Mouse (Mus musculus) adrenal gland, postnatal 14 days (tissue): ENCODE data around the gene Sim1. TPM values are rescaled to one million over a fixed set of nuclear protein-coding genes. Genes with fewer than 3 reads are reported as not detected.

ENCODE experiments used
- DNase-seq: peaks from one replicate; pipeline ENCODE4 v3.0.0; 2021; ENCODE audit warnings: mixed read lengths
- total RNA-seq: library from RNA; stranded (reverse); gene quantifications from 2 replicates; pipeline ENCODE4 v1.2.3, GENCODE M21; 2021

The Sim1 gene
- total RNA-seq, 1 experiment from 2014 or later: not detected

DNA sequence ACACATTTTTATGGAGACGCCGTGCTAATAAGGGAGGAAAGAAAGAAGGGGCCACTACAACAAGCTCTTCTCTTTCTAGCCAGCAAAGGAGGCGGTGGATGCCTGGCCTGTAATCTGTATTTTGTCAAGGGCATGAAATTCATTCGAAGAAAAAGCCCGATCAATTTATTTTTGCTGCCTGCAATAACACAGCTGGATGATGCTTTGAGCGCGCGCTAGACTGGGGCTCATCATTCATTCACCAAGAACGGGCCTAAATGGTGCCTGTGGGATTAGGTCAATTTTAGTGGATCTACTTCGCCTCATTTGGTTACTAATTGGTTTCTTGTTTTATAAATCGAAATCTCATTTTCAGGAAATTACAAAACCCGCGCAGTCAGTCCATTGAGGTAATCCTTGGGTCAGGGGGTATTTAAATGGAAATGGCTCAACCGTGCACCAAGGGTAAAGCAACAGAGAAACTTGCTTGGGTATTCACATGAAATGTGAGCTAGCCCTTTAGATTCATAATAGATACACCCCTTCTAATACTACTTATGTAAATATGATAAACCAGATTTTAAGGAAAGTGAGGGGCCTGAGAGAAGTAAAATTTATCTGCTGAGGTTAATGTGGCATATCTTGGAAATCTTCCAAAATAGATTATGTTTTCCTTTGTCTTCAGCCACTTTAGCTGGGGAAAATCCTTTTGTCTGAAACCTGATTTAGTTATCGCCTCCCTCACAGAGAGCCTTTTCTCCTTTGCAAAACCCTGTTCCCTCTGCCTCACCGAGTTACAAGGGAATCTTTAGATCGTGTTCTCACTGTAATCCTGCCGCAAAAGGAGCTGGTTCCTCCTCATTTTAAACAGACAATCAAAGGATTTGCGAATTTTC lies 7.3 kb downstream of the Sim1 start:
- no peak for DNase-seq

GRCm38 (mm10) chr10:50902741-50903715 lies 8.5 kb downstream of the Sim1 start:
- DNase-seq: no peak

DNA sequence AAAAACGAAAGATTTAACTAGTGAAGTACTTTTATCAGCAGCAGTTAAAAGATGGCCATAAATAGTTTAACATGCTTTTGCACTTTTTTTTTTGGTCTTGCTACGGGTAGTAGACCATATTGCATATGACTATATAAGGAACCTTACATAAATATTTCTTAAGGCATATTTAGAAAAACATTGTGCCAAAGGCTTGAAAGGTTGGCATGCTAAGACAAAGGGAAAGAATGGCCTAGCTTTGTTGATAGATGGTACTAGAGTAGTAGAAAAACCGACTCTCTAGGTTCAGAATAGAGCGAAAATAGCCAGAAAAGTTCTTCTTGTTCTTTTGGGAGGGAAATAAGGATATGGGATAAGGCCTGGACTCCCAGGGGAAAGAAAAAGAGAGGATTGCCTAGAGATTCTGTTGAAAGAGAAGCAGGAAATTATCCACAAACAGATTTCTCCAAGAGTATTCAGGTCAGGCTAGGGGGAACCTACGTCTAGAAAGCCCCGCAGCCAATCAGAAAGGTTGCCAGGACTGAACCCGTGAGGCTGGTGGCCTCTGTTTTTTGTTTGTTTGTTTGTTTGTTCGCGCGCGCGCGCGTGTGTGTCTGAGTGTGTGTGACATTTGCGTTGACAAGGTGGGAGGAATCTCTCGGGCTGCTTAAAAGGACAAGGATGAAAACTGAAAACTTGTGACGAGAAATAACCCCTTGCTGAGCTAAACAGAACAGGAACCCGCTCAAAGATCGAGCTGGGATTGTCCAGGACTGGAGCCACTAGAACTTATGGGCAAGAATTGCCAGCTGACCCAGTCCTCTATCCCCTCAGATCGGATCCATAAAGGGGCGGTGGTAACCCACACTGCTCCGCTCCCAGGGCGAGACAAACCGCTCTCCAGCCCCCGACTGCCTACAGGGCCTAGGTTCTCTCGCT lies 9.6 kb downstream of the Sim1 start:
- DNase-seq: no peak

GRCm38 (mm10) chr10:50904764-50905701 lies 10.5 kb downstream of the Sim1 start:
- DNase-seq: no peak

GRCm38 (mm10) chr10:50910400-50910799 lies 15.8 kb downstream of the Sim1 start:
- no peak for DNase-seq

DNA sequence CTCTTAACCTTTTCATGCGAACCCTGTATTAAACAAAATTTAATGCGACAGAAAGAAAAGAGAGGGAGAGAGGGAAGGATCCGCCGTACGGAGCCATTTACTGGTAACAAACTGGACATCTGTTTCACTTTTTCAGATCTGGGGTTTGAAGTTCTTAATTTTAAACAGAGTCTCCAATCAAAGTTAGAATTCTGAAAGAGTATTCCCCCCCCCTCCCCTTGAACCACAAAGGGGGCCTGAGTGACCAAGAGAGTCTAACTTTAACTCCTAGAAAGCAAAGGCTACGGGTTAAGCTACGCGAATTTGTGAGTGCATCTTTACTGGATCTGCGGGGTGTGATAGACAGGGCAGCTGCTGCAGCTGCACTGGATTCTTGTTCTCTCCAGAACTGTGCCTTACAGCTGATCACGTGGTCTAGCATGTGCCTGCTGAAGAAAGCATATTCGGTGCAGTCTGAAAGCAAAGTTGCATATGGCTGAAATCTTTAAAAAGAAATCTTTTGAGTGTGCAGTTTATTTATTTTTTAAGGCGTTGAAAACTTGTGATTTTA lies 16.4 kb downstream of the Sim1 start:
- no peak for DNase-seq

GRCm38 (mm10) chr10:50915607-50916006 lies 21.1 kb downstream of the Sim1 start:
- DNase-seq: peak; percentile 5

DNA sequence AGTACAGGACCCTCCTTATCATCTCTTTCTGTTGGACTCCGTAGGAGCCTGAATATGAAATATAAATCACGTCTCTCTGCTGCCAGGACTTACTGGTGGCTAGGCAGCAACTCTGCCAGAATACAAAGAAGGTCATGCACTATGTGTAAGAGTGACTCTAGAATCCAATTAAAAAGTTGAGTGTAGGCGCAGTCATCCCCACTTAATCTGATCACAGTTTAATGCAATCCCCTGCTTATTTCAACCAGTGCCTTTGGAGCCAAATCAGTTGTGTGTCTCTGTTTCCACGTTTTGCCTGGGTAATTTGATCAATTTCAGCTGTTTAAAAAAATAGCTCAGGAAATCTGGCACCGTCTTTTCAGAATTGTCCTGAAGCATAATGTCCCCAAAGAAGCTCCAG lies 34.7 kb downstream of the Sim1 start:
- DNase-seq: no peak

- no peak for DNase-seq
Measured at GRCm38 (mm10) chr10:50935673-50936072, 41.1 kb downstream of the Sim1 start.

DNA sequence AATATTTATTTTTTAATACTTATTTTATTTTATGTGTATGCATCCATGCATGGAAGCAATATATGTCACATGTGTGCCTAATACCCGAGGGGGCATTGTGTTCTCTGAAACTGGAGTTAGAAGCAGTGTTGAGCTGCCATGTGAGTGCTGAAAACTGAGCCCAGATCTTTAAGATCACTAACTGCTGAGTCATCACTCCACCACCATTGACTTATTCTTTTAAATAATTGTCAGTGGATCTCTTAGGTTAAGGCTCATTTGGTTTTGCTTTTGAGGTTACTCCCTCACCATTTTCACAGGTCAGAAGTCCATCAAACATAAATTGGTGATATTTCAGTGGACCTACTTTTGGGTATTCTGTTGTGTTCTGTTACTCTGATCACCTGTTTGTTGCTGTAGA lies 79.1 kb downstream of the Sim1 start:
- DNase-seq: no peak

- DNase-seq: no peak
Measured at GRCm38 (mm10) chr10:50981849-50982248, 87.3 kb downstream of the Sim1 start.

GRCm38 (mm10) chr10:50983620-50984019 lies 89.1 kb downstream of the Sim1 start:
- DNase-seq: no peak

- no peak for DNase-seq
Measured at GRCm38 (mm10) chr10:51007798-51008197, 113.2 kb downstream of the Sim1 start.

- no peak for DNase-seq
Measured at GRCm38 (mm10) chr10:51011391-51012150, 117.0 kb downstream of the Sim1 start.

GRCm38 (mm10) chr10:51014901-51015300 lies 120.3 kb downstream of the Sim1 start:
- DNase-seq: no peak

GRCm38 (mm10) chr10:51015362-51015761 lies 120.8 kb downstream of the Sim1 start:
- DNase-seq: no peak

GRCm38 (mm10) chr10:51023308-51024279 lies 129.0 kb downstream of the Sim1 start:
- no peak for DNase-seq
